In the genomic region with DNA sequence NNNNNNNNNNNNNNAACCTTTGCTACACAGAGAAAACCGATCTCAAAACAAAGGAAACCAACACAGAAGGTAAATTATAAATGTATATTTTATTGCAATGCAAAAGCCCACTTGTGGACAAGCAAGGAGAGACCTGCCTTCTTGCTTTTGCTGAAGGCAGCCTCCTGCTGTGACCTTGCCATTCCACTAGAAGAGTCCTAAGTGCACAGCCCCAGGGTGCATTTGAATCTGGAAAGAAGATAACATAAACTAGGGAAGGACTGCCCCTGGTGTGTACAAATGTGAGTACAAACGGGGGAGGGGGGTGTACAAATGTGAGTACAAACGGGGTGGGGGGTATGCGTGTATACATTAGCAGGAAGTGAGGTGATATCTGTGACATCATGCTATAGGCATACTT, we compare ENCODE assay signal across 24 mouse cellular contexts. TPM values are rescaled to one million over a fixed set of nuclear protein-coding genes. Genes with fewer than 3 reads are reported as not detected.
DNase-seq lines count a peak whose midpoint lies in the region; ATAC-seq lines count a peak whose summit lies in the region.
"Had no signal": no experiment of that assay in that cellular context is flagged by ENCODE, and none has a peak within 500 bp of the region (broad histone marks: within the 10 kb centered on the region; RNA-seq: fewer than 3 reads in every experiment).

No protein-coding gene starts in this region.

- ATAC-seq in hindbrain, embryonic 11.5 days (ENCODE audit: low FRiP score): 0 out of 2 replicates have a peak, but pooled peaks have one; percentile 20
- ATAC-seq in hindbrain, embryonic 12.5 days (ENCODE audit: low FRiP score): no peak
- ATAC-seq: CD4-positive, CD25-positive, alpha-beta regulatory T cell, adult 4 months; forebrain, embryonic 14.5 days; forebrain, embryonic 16.5 days had no signal

- no peaks in the 10 kb centered on the region for H3K9me3 ChIP-seq in hindbrain, embryonic 11.5 days (ENCODE audit: control insufficient read depth, low read length)
- H3K9me3 ChIP-seq in hindbrain, embryonic 12.5 days (replicated peaks): no peaks in the 10 kb centered on the region
- H3K9me3 ChIP-seq: embryonic facial prominence, embryonic 13.5 days; embryonic facial prominence, embryonic 15.5 days; forebrain, embryonic 10.5 days; forebrain, embryonic 12.5 days had no signal

- no peaks in the 10 kb centered on the region for H3K36me3 ChIP-seq in hindbrain, embryonic 11.5 days (ENCODE audit: control insufficient read depth, insufficient read depth, low read length)
- no peaks in the 10 kb centered on the region for H3K36me3 ChIP-seq in hindbrain, embryonic 12.5 days
- H3K36me3 ChIP-seq: embryonic facial prominence, embryonic 13.5 days; embryonic facial prominence, embryonic 15.5 days; forebrain, embryonic 10.5 days; forebrain, embryonic 12.5 days had no signal

- WGBS in hindbrain, embryonic 11.5 days: 78% methylated on average over 4 of the region's 4 CpGs
- WGBS in hindbrain, embryonic 12.5 days: 78% methylated on average over 4 of the region's 4 CpGs

- H3K4me2 ChIP-seq in hindbrain, embryonic 11.5 days (replicated peaks; ENCODE audit: low read depth, low read length): no peak overlapping the region
- H3K4me2 ChIP-seq in hindbrain, embryonic 12.5 days (replicated peaks): no peak overlapping the region
- H3K4me2 ChIP-seq: embryonic facial prominence, embryonic 13.5 days; embryonic facial prominence, embryonic 15.5 days; forebrain, embryonic 12.5 days had no signal

- no peak overlapping the region for H3K9ac ChIP-seq in hindbrain, embryonic 11.5 days (ENCODE audit: low read depth, low read length)
- no peak overlapping the region for H3K9ac ChIP-seq in hindbrain, embryonic 12.5 days
- H3K9ac ChIP-seq: embryonic facial prominence, embryonic 13.5 days; embryonic facial prominence, embryonic 15.5 days; forebrain, embryonic 12.5 days had no signal

- no peaks in the 10 kb centered on the region for H3K4me1 ChIP-seq in hindbrain, embryonic 11.5 days (replicated peaks; ENCODE audit: control insufficient read depth, insufficient read depth, low read length)
- no peaks in the 10 kb centered on the region for H3K4me1 ChIP-seq in hindbrain, embryonic 12.5 days
- H3K4me1 ChIP-seq: embryonic facial prominence, embryonic 13.5 days; embryonic facial prominence, embryonic 15.5 days; forebrain, embryonic 10.5 days; forebrain, embryonic 12.5 days had no signal

- H3K27me3 ChIP-seq in hindbrain, embryonic 11.5 days (ENCODE audit: control insufficient read depth, insufficient read depth, low read length): no peaks in the 10 kb centered on the region
- no peaks in the 10 kb centered on the region for H3K27me3 ChIP-seq in hindbrain, embryonic 12.5 days
- H3K27me3 ChIP-seq: CH12.LX; embryonic facial prominence, embryonic 13.5 days; embryonic facial prominence, embryonic 15.5 days; forebrain, embryonic 12.5 days had no signal

- DNase-seq in hindbrain, embryonic 11.5 days (ENCODE audit: low spot score): no peak
- DNase-seq in ES-CJ7 (ENCODE audit: low read depth, low spot score): peak; percentile 39
- DNase-seq in ZHBTc4 (ENCODE audit: low read depth, low spot score): peak; percentile 62
- no peak for DNase-seq in ovary, adult 18-20 months (ENCODE audit: low spot score)
- DNase-seq: adrenal gland, adult 2 months; adrenal gland, postnatal 10 days; adrenal gland, postnatal 25 days; cerebellum, adult 11 months; cerebellum, adult 18-20 months; cerebellum, adult 8-10 months; cerebellum, adult 9-11 months; cerebellum, postnatal 14 days; cerebellum, postnatal 36 days; embryo, embryonic 11 days had no signal

- H3K4me3 ChIP-seq in hindbrain, embryonic 11.5 days (ENCODE audit: low read depth, low read length): no peak overlapping the region
- H3K4me3 ChIP-seq in hindbrain, embryonic 12.5 days: no peak overlapping the region
- H3K4me3 ChIP-seq: embryonic facial prominence, embryonic 13.5 days; embryonic facial prominence, embryonic 15.5 days; erythroblast, embryonic 14.5 days; forebrain, embryonic 10.5 days; forebrain, embryonic 12.5 days had no signal

- H3K27ac ChIP-seq in hindbrain, embryonic 11.5 days (ENCODE audit: low read depth, low read length): no peak overlapping the region
- no peak overlapping the region for H3K27ac ChIP-seq in hindbrain, embryonic 12.5 days
- H3K27ac ChIP-seq: embryonic facial prominence, embryonic 13.5 days; embryonic facial prominence, embryonic 15.5 days; forebrain, embryonic 10.5 days; forebrain, embryonic 12.5 days had no signal

RNA-seq across cellular contexts. Expression of a gene that starts 43.2 kb away (rescaled TPM):
- polyA plus RNA-seq in hindbrain, embryonic 11.5 days (2014; fragmentation: Nextera tagmentation; extraction: Ambion mirVana): 0.39 and 1.5 TPM in 2 replicates
- polyA plus RNA-seq in hindbrain, embryonic 12.5 days (2016; fragmentation: Nextera tagmentation; extraction: Ambion mirVana): 1.1 and 1.3 TPM in 2 replicates
- polyA plus RNA-seq: erythroblast, embryonic 14.5 days had no signal

Comparison
In these comparisons a context has a peak if more than half of its experiments do, and no peak if none do; other contexts are left out.
1. DNase-seq: peak in ES-CJ7 (single experiment) and ZHBTc4 (single experiment); none in hindbrain, embryonic 11.5 days (single experiment) and ovary, adult 18-20 months (single experiment).